Mouse (Mus musculus): ENCODE data around the gene Hmbs. TPM values are rescaled to one million over a fixed set of nuclear protein-coding genes. Genes with fewer than 3 reads are reported as not detected.

The Hmbs gene
- polyA plus RNA-seq, 3 experiments from 2014 or later = 24.7 to 35.8 (median 25.4) TPM

DNA sequence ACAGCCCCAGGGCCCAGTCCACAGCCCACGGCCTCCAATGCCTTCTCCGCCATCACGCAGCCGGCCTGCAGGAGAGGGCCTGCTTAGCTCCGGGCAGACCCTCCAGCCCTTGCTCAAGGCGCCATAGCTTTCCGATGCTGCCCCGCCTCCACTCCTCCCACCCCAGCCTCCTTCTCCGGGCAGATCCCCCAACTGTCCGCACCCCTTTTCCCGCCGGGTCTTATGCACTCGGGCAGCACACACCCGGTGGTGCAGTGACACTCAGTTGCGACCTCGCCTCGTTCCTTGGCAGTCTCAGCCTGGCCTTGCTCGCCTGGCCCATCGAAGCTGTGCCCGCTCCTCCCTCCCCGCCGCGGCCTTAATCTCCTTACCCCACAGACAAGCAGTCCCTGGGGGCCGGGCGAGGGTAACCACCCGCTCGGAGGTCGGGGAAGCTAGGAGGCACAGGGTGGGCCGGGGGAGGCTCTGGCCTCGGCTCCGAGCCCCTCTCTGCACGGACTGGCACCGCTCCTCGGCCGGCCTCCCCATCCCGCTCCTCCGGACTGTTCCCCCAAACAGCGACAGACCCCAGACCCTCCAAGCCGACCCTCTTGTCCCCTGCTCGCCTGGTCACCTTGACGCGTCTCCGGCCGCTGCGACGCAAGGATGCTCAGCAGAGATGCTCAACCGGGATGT, 56.5 kb downstream of the Hmbs start:
- ATAC-seq = no peak

DNA sequence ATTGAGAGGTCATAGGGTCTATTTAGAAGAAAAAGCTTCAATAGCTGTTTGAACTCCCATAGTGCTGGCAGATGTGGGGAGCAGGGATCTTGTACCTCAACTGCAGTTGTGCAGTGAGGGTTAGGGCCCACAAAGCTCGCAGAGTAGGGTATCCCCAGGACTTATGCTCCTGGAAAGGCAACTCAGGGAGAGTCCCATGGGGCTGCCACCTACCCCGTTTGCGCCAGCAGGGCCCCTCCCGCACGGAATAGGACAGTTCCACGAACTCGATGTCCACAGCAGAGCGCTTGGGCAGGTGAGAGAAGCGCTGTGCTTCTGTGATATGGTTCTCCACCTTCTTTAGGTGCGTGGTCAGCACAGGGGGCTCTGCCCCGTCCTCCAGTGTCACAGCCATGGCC, 57.0 kb downstream of the Hmbs start:
- no peak for ATAC-seq

Other genes starting within 250 kb of the Hmbs start
- gene Mfrp, start 242.5 kb downstream of the Hmbs start, polyA plus RNA-seq (2017; shearing (Covaris generic)) = not detected
- gene C1qtnf5, start 237.0 kb downstream of the Hmbs start, polyA plus RNA-seq (2017; shearing (Covaris generic)) = not detected
- not detected for gene Gm49380, start 230.7 kb downstream of the Hmbs start, polyA plus RNA-seq (2017; shearing (Covaris generic))
- gene Rnf26, start 230.7 kb downstream of the Hmbs start, polyA plus RNA-seq (2017; shearing (Covaris generic)) = 1 to 10 TPM; 3.9 to 8.2 (median 6.0) TPM
- gene Mcam, start 209.8 kb downstream of the Hmbs start, polyA plus RNA-seq (2017; shearing (Covaris generic)) = under 1 TPM in 1 of 3 experiments, not detected in 2; 0.69 TPM
- gene Cbl, start 110.2 kb downstream of the Hmbs start, polyA plus RNA-seq (2017; shearing (Covaris generic)) = 10 to 100 TPM; 17.9 to 31.2 (median 19.8) TPM
- gene Ccdc153, start 103.6 kb downstream of the Hmbs start, polyA plus RNA-seq (2017; shearing (Covaris generic)) = not detected
- under 1 TPM in 1 of 3 experiments, not detected in 2; 0.15 TPM for gene Pdzd3, start 92.8 kb downstream of the Hmbs start, polyA plus RNA-seq (2017; shearing (Covaris generic))
- 10 to 100 TPM in 1 of 3 experiments, 1 to 10 TPM in 2; 3.3 to 10.7 (median 4.1) TPM for gene Nlrx1, start 75.6 kb downstream of the Hmbs start, polyA plus RNA-seq (2017; shearing (Covaris generic))
- gene Abcg4, start 55.6 kb downstream of the Hmbs start, polyA plus RNA-seq (2017; shearing (Covaris generic)) = not detected
- 10 to 100 TPM; 16.2 to 24.6 (median 18.9) TPM for gene Hinfp, start 38.6 kb downstream of the Hmbs start, polyA plus RNA-seq (2017; shearing (Covaris generic))
- 1 to 10 TPM; 1.7 to 3.1 (median 2.8) TPM for gene C2cd2l, start 23.9 kb downstream of the Hmbs start, polyA plus RNA-seq (2017; shearing (Covaris generic))
- gene Dpagt1, start 18.2 kb downstream of the Hmbs start, polyA plus RNA-seq (2017; shearing (Covaris generic)) = 10 to 100 TPM; 11.1 to 17.6 (median 13.1) TPM
- gene H2afx, start 9.5 kb downstream of the Hmbs start, polyA plus RNA-seq (2017; shearing (Covaris generic)) = 10 to 100 TPM; 14.3 to 61.7 (median 16.1) TPM
- 10 to 100 TPM; 28.7 to 54.8 (median 49.8) TPM for gene Vps11, start 17.4 kb upstream of the Hmbs start, polyA plus RNA-seq (2017; shearing (Covaris generic))
- gene Hyou1, start 35.3 kb upstream of the Hmbs start, polyA plus RNA-seq (2017; shearing (Covaris generic)) = 10 to 100 TPM; 14.0 to 21.4 (median 18.2) TPM
- gene Slc37a4, start 52.6 kb upstream of the Hmbs start, polyA plus RNA-seq (2017; shearing (Covaris generic)) = 10 to 100 TPM; 13.6 to 24.2 (median 18.2) TPM
- 1,000 to 10,000 TPM; 2,506 to 3,849 (median 3,609) TPM for gene Rps25, start 62.9 kb upstream of the Hmbs start, polyA plus RNA-seq (2017; shearing (Covaris generic))
- gene Trappc4, start 63.4 kb upstream of the Hmbs start, polyA plus RNA-seq (2017; shearing (Covaris generic)) = 100 to 1,000 TPM; 128 to 165 (median 154) TPM
- 10 to 100 TPM; 13.6 to 35.6 (median 25.7) TPM for gene Ccdc84, start 74.3 kb upstream of the Hmbs start, polyA plus RNA-seq (2017; shearing (Covaris generic))
- under 1 TPM in 2 of 3 experiments, not detected in 1; 0.17 to 0.72 TPM for gene Foxr1, start 96.9 kb upstream of the Hmbs start, polyA plus RNA-seq (2017; shearing (Covaris generic))
- not detected for gene Upk2, start 110.7 kb upstream of the Hmbs start, polyA plus RNA-seq (2017; shearing (Covaris generic))
- 10 to 100 TPM; 11.1 to 12.4 (median 12.2) TPM for gene Bcl9l, start 138.6 kb upstream of the Hmbs start, polyA plus RNA-seq (2017; shearing (Covaris generic))
- 100 to 1,000 TPM in 2 of 3 experiments, 10 to 100 TPM in 1; 62.4 to 131 (median 115) TPM for gene Cxcr5, start 217.6 kb upstream of the Hmbs start, polyA plus RNA-seq (2017; shearing (Covaris generic))

All from inflammation-experienced regulatory T-cells, adult 6 months (primary cell).